Comparison of ENCODE assay signal across 9 mouse cellular contexts in genomic region chr3:156562796-156563195, GRCm38 (mm10). TPM values are rescaled to one million over a fixed set of nuclear protein-coding genes. Genes with fewer than 3 reads are reported as not detected.
A peak's percentile ranks its signal among the peaks of the same experiment; 100 is the strongest.
DNase-seq lines count a peak whose midpoint lies in the region; ATAC-seq and TF ChIP-seq lines count a peak whose summit lies in the region.
"Had no signal": no experiment of that assay in that cellular context is flagged by ENCODE, and none has a peak within 500 bp of the region (broad histone marks: within the 10 kb centered on the region; RNA-seq: fewer than 3 reads in every experiment).

No protein-coding gene starts in this region.

- ATAC-seq in heart, embryonic 13.5 days (ENCODE audit: extremely low read depth, insufficient number of reproducible peaks, low FRiP score, low TSS enrichment) = no peak
- ATAC-seq in forebrain, embryonic 11.5 days (replicated peaks; ENCODE audit: low FRiP score) = no peak
- ATAC-seq in limb, embryonic 13.5 days (ENCODE audit: low FRiP score, low read depth) = no peak

- DNase-seq in heart, adult 18-20 months = no peak
- no peak for DNase-seq in forebrain, embryonic 11.5 days (ENCODE audit: low spot score)
- DNase-seq in ovary, postnatal 36 days (ENCODE audit: low spot score) = no peak
- no peak for DNase-seq in c-Kit-positive CD71-positive TER-119-positive erythroid progenitor cells, embryonic 14.5 days (ENCODE audit: low spot score)
- DNase-seq in thymus, adult 2 months = no peak

- H3K36me3 ChIP-seq in heart, embryonic 13.5 days = no peaks in the 10 kb centered on the region
- H3K36me3 ChIP-seq in E14TG2a.4 (ENCODE audit: insufficient read depth, low read length) = no peaks in the 10 kb centered on the region
- no peaks in the 10 kb centered on the region for H3K36me3 ChIP-seq in forebrain, embryonic 11.5 days (ENCODE audit: control insufficient read depth, insufficient read depth, low read length)
- no peaks in the 10 kb centered on the region for H3K36me3 ChIP-seq in limb, embryonic 13.5 days
- H3K36me3 ChIP-seq in thymus, adult 2 months (ENCODE audit: control insufficient read depth, insufficient read depth, low read length) = no peaks in the 10 kb centered on the region

- peak overlapping the region; percentile 96 for H3K4me2 ChIP-seq in heart, embryonic 13.5 days
- H3K4me2 ChIP-seq in forebrain, embryonic 11.5 days (ENCODE audit: low read depth, low read length, severe bottlenecking) = peak overlapping the region; percentile 90
- H3K4me2 ChIP-seq in limb, embryonic 13.5 days (replicated peaks) = peak overlapping the region; percentile 92

- no peak for TF ChIP-seq CTCF in E14TG2a.4 (conservative IDR thresholded peaks at IDR 0.05; ENCODE audit: low read length)
- no peak for TF ChIP-seq CTCF in thymus, adult 2 months (IDR thresholded peaks at IDR 0.05; ENCODE audit: borderline replicate concordance, control insufficient read depth, extremely low read depth, insufficient read depth, low read length, poor library complexity)

- peak overlapping the region; percentile 71 for H3K4me3 ChIP-seq in heart, embryonic 13.5 days
- peak overlapping the region; percentile 83 for H3K4me3 ChIP-seq in E14TG2a.4 (replicated peaks; ENCODE audit: low read length)
- peak overlapping the region; percentile 58 for H3K4me3 ChIP-seq in forebrain, embryonic 11.5 days (ENCODE audit: low read depth, low read length)
- peak overlapping the region; percentile 67 for H3K4me3 ChIP-seq in limb, embryonic 13.5 days
- H3K4me3 ChIP-seq in thymus, adult 2 months (ENCODE audit: control insufficient read depth, insufficient read depth, low read length) = no peak overlapping the region

- H3K9ac ChIP-seq in heart, embryonic 13.5 days = peak overlapping the region; percentile 78; the same call in 1 of the 2 replicates
- H3K9ac ChIP-seq in forebrain, embryonic 11.5 days (ENCODE audit: low read length) = no peak overlapping the region; the same call in 1 of the 2 replicates
- H3K9ac ChIP-seq in limb, embryonic 13.5 days = peak overlapping the region; percentile 74; the same call in 1 of the 2 replicates

- H3K27me3 ChIP-seq in heart, embryonic 13.5 days (replicated peaks) = peaks cover 59% of the 10 kb centered on the region
- peaks cover 49% of the 10 kb centered on the region for H3K27me3 ChIP-seq in E14TG2a.4 (ENCODE audit: insufficient read depth, low read length)
- no peaks in the 10 kb centered on the region for H3K27me3 ChIP-seq in forebrain, embryonic 11.5 days (ENCODE audit: control insufficient read depth, insufficient read depth, low read length)
- peaks cover 42% of the 10 kb centered on the region for H3K27me3 ChIP-seq in limb, embryonic 13.5 days
- H3K27me3 ChIP-seq in thymus, adult 2 months (ENCODE audit: control insufficient read depth, insufficient read depth, low read length) = peaks cover 4% of the 10 kb centered on the region; the same call in 1 of the 2 replicates
- H3K27me3 ChIP-seq: CH12.LX had no signal

- H3K27ac ChIP-seq in heart, embryonic 13.5 days (replicated peaks) = no peak overlapping the region
- no peak overlapping the region for H3K27ac ChIP-seq in forebrain, embryonic 11.5 days (ENCODE audit: low read depth, low read length)
- H3K27ac ChIP-seq in limb, embryonic 13.5 days = no peak overlapping the region
- H3K27ac ChIP-seq in thymus, adult 2 months (ENCODE audit: control insufficient read depth, insufficient read depth, low read length) = no peak overlapping the region

- H3K9me3 ChIP-seq in heart, embryonic 13.5 days = no peaks in the 10 kb centered on the region
- no peaks in the 10 kb centered on the region for H3K9me3 ChIP-seq in E14TG2a.4 (ENCODE audit: low read length)
- no peaks in the 10 kb centered on the region for H3K9me3 ChIP-seq in forebrain, embryonic 11.5 days (ENCODE audit: control insufficient read depth, low read length)
- no peaks in the 10 kb centered on the region for H3K9me3 ChIP-seq in limb, embryonic 13.5 days

- TF ChIP-seq POLR2A in thymus, adult 2 months (IDR thresholded peaks at IDR 0.05; ENCODE audit: control insufficient read depth, extremely low read depth, insufficient read depth, low read length, poor library complexity) = no peak

- WGBS in heart, embryonic 13.5 days = 32% methylated on average over 2 of the region's 2 CpGs
- WGBS in forebrain, embryonic 11.5 days = 25% methylated on average over 2 of the region's 2 CpGs
- WGBS in limb, embryonic 13.5 days = 12% methylated on average over 2 of the region's 2 CpGs
- WGBS in thymus, adult 2 months = 19% methylated on average over 2 of the region's 2 CpGs

- peaks cover 18% of the 10 kb centered on the region for H3K4me1 ChIP-seq in heart, embryonic 13.5 days
- peaks cover 13% of the 10 kb centered on the region for H3K4me1 ChIP-seq in E14TG2a.4 (replicated peaks; ENCODE audit: low read depth, low read length)
- no peaks in the 10 kb centered on the region for H3K4me1 ChIP-seq in forebrain, embryonic 11.5 days (replicated peaks; ENCODE audit: control insufficient read depth, insufficient read depth, low read length)
- H3K4me1 ChIP-seq in limb, embryonic 13.5 days = peaks cover 16% of the 10 kb centered on the region
- peaks cover 3% of the 10 kb centered on the region for H3K4me1 ChIP-seq in thymus, adult 2 months (replicated peaks; ENCODE audit: control insufficient read depth, insufficient read depth, low read length)

RNA-seq across cellular contexts. Expression of gene Negr1, which starts 1.2 kb away (rescaled TPM):
- 1.7 TPM in 2 replicates for polyA plus RNA-seq in heart, embryonic 13.5 days (2015; fragmentation: Nextera tagmentation; extraction: Ambion mirVana)
- 1 to 10 TPM in 1 of 2 experiments, under 1 TPM in 1; 0.40 to 1.9 TPM for total RNA-seq in heart, adult 18-20 months (2021)
- polyA plus RNA-seq in forebrain, embryonic 11.5 days (2014; fragmentation: Nextera tagmentation; extraction: Ambion mirVana) = 5.3 and 5.9 TPM in 2 replicates
- polyA plus RNA-seq in limb, embryonic 13.5 days (2015; fragmentation: Nextera tagmentation; extraction: Ambion mirVana) = 5.9 and 7.2 TPM in 2 replicates
- 0.24 and 0.67 TPM in 2 replicates for polyA plus RNA-seq in thymus, adult 2 months (2012; rRNA removed)
- total RNA-seq: CH12.LX had no signal
